Mouse (Mus musculus) liver, embryonic 14.5 days (tissue): ENCODE measurements at regions not wholly inside any gene's neighbourhood (a gene's known extent, or its start where the extent isn't known, plus 50 kb on each side); places are given as distances from the start of the nearest gene placed in this dataset.

Experiments
- CTCF ChIP-seq: IDR thresholded peaks from 2 replicates; pipeline ENCODE4 v1.5.1; 2016; ENCODE audit warnings: antibody characterized with exemption, low read depth, control low read depth
- EP300 ChIP-seq: IDR thresholded peaks from 2 replicates; pipeline ENCODE4 v1.6.1; 2016; ENCODE audit warnings: antibody characterized with exemption, low read depth

GRCm38 (mm10) chr14:106313558-106313957, 207.6 kb downstream of the Trim52 start:
- TF ChIP-seq CTCF (no peak), EP300 (no peak)
